Mouse (Mus musculus): Measurements from ENCODE around the gene Gja4. TPM values are rescaled to one million over a fixed set of nuclear protein-coding genes. Genes with fewer than 3 reads are reported as not detected.

The Gja4 gene
- 7.3 and 8.0 TPM in 2 replicates for polyA plus RNA-seq (2015; fragmentation: Nextera tagmentation; extraction: Ambion mirVana)

DNA sequence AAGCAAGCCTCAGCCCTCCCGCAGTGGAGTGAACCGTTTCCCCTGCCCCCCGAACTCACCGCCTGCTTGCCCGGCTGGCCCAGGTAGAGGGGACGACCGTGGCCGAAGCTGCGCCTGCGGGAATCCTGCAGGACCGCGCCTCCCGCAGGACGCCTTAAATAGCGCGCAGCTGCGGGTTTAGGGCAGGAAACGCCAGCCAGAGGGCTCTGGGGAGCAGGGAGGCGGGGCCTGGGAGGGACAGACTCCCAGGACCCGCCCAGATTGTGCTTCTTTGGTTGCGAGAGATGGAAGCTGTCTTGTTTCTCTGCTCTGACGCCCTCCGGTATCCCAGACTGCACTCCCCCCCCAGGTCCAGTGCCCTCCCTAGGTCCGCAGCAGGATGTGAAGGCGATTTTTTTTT lies at the start of gene Gja4:
TSS of gene Gja4 (minus strand) at position 179 of the 400 bp plus-strand sequence.
- Histone ChIP-seq H3K27ac (replicated peaks) (no peak within 1 kb of the TSS), H3K27me3 (ENCODE audit: control insufficient read depth, insufficient read depth, low read length) (no peaks in the 10 kb centered on the region), H3K9ac (ENCODE audit: low read length) (peak within 1 kb of the TSS; percentile 64), H3K9me3 (ENCODE audit: control insufficient read depth, low read length) (no peaks in the 10 kb centered on the region), H3K4me1 (replicated peaks; ENCODE audit: control insufficient read depth, insufficient read depth) (no peaks in the 10 kb centered on the region), H3K4me3 (ENCODE audit: low read depth, low read length) (peak within 1 kb of the TSS; percentile 47), H3K36me3 (ENCODE audit: control insufficient read depth, insufficient read depth, low read length) (no peaks in the 10 kb centered on the region), H3K4me2 (replicated peaks; ENCODE audit: low read depth) (peak within 1 kb of the TSS; percentile 77)
- WGBS, result under 1% methylated on average over 25 of the region's 25 CpGs
- ATAC-seq (ENCODE audit: low FRiP score, low TSS enrichment), result peak; percentile 70
- DNase-seq (ENCODE audit: low spot score), result peak; percentile 77
- no peak for TF ChIP-seq EP300 (optimal IDR thresholded peaks at IDR 0.05)
- peak; percentile 72 for TF ChIP-seq CTCF (IDR thresholded peaks at IDR 0.05; ENCODE audit: low read depth)

DNA sequence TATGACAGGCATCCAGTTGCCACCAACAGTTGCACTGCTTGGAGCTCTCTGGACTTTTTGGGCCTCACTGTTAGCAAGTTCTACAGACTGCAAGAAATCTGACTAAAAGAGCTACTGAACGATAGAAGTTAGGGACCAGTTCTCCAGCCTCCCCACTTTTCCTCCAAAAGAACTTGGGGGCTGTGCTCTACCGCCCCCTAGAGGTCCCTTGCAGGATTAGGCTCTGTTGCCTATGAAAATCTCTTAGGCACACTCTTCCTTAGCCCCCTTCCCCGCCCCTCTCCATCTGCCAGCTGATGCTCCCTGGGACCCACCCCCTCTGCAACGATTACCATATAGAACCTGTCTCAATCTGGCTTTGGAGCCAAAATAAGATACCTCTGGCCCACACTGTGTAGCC lies 49.5 kb upstream of the Gja4 start:
- Histone ChIP-seq H3K27ac (replicated peaks) (no peak overlapping the region), H3K4me1 (replicated peaks; ENCODE audit: control insufficient read depth, insufficient read depth) (no peaks in the 10 kb centered on the region), H3K36me3 (ENCODE audit: control insufficient read depth, insufficient read depth, low read length) (no peaks in the 10 kb centered on the region), H3K9ac (ENCODE audit: low read length) (no peak overlapping the region), H3K4me3 (ENCODE audit: low read depth, low read length) (no peak overlapping the region), H3K9me3 (ENCODE audit: control insufficient read depth, low read length) (no peaks in the 10 kb centered on the region), H3K4me2 (replicated peaks; ENCODE audit: low read depth) (no peak overlapping the region), H3K27me3 (ENCODE audit: control insufficient read depth, insufficient read depth, low read length) (no peaks in the 10 kb centered on the region)
- TF ChIP-seq CTCF (IDR thresholded peaks at IDR 0.05; ENCODE audit: low read depth), result peak; percentile 62
- no peak for TF ChIP-seq EP300 (optimal IDR thresholded peaks at IDR 0.05)
- DNase-seq (ENCODE audit: low spot score) (no peak), ATAC-seq (ENCODE audit: low FRiP score, low TSS enrichment) (no peak)
- 57% methylated on average over 4 of the region's 4 CpGs for WGBS

- Histone ChIP-seq H3K9me3 (ENCODE audit: control insufficient read depth, low read length) (no peaks in the 10 kb centered on the region), H3K9ac (ENCODE audit: low read length) (no peak overlapping the region), H3K4me3 (ENCODE audit: low read depth, low read length) (no peak overlapping the region), H3K36me3 (ENCODE audit: control insufficient read depth, insufficient read depth, low read length) (no peaks in the 10 kb centered on the region), H3K27me3 (ENCODE audit: control insufficient read depth, insufficient read depth, low read length) (no peaks in the 10 kb centered on the region), H3K4me1 (replicated peaks; ENCODE audit: control insufficient read depth, insufficient read depth) (no peaks in the 10 kb centered on the region), H3K27ac (replicated peaks) (no peak overlapping the region), H3K4me2 (replicated peaks; ENCODE audit: low read depth) (no peak overlapping the region)
- ATAC-seq (ENCODE audit: low FRiP score, low TSS enrichment), result no peak
- TF ChIP-seq CTCF (IDR thresholded peaks at IDR 0.05; ENCODE audit: low read depth) (no peak), EP300 (optimal IDR thresholded peaks at IDR 0.05) (no peak)
- DNase-seq (ENCODE audit: low spot score), result no peak
- WGBS, result 75% methylated on average over 3 of the region's 3 CpGs
Observed at GRCm38 (mm10) chr4:127362520-127362919, 48.7 kb upstream of the Gja4 start.

DNA sequence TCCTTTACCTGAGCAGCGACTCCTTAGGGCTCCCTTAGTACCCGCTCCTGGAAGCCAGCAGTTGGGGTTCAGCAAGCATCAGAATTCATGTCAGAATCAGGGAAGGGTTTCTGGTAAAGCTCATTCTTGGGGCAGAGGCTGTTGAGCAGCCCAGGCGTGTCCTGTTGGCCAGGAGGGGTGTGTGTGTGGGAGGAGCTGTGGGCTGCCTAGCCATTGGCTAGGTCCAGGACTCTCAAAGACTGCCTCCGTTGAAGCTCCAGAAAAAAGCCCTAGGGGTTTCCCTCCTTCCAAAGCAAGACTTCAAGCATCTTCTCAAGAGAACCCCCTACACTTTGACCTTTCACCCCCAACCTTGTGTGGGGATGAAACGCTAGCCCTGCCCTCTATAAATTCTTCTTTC lies 44.2 kb upstream of the Gja4 start, which contains the start of gene Gjb5:
TSS of gene Gjb5 (minus strand) at position 164 of the 400 bp plus-strand sequence.
- H3K9ac ChIP-seq (ENCODE audit: low read length), result no peak within 1 kb of the TSS

DNA sequence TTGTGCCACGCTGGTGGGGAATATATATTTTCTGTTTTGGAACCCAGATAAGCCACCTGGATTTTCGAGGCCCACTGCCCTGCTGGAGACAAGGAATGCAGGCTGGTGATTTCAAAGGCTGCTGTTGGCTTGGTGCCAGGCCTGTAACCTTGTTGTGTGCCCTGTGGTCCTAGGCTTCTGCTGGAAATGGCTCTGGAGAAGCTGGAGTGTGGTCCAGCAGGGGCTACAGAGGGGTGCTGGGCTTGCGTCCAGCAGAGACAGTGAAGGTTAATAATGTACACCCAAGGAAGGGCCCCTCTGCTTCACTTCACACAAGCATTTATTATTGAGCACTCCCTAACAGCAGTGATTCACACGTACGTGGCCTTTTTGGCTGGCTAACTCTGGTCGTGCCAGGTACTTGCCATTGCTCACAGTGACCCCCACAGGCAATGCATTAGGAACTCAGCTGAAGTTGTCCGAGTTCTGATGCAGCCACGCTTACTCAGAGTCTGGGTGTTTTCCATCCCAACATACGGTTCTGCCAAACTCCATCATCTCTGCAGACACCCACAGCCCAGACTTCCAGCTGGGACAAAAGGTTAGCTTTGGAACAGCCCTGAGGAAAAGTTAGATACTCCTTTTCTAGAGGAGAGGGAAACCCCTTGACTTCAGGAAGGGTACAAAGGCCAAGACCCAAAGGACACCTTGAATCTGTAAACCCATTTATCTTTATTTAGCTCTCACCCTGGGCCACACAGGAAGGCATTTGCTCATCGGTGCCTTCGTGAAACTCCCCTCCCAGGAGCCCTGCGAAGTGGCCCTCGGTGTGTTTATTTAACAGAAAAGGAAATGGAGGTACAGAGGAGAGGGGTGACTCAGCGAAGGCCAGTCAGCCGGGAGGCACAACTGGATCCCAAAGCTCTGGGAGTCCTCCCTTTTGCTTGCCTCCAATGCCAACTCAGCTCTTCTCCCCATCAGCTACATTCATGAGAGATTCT lies 41.0 kb upstream of the Gja4 start:
- Histone ChIP-seq H3K9ac (ENCODE audit: low read length) (no peak overlapping the region), H3K27ac (replicated peaks) (no peak overlapping the region), H3K4me1 (replicated peaks; ENCODE audit: control insufficient read depth, insufficient read depth) (no peaks in the 10 kb centered on the region), H3K27me3 (ENCODE audit: control insufficient read depth, insufficient read depth, low read length) (no peaks in the 10 kb centered on the region), H3K9me3 (ENCODE audit: control insufficient read depth, low read length) (no peaks in the 10 kb centered on the region), H3K4me2 (replicated peaks; ENCODE audit: low read depth) (no peak overlapping the region), H3K4me3 (ENCODE audit: low read depth, low read length) (no peak overlapping the region), H3K36me3 (ENCODE audit: control insufficient read depth, insufficient read depth, low read length) (no peaks in the 10 kb centered on the region)
- WGBS, result 34% methylated on average over 15 of the region's 15 CpGs
- no peak for TF ChIP-seq EP300 (optimal IDR thresholded peaks at IDR 0.05)
- no peak for DNase-seq (ENCODE audit: low spot score)
- ATAC-seq (ENCODE audit: low FRiP score, low TSS enrichment), result peak; percentile 49

More for the DNA sequence above, 44.2 kb upstream of the Gja4 start, which contains the start of gene Gjb5:
- Histone ChIP-seq H3K27ac (replicated peaks) (no peak within 1 kb of the TSS), H3K27me3 (ENCODE audit: control insufficient read depth, insufficient read depth, low read length) (no peaks in the 10 kb centered on the region), H3K9me3 (ENCODE audit: control insufficient read depth, low read length) (no peaks in the 10 kb centered on the region), H3K4me3 (ENCODE audit: low read depth, low read length) (no peak within 1 kb of the TSS), H3K4me2 (replicated peaks; ENCODE audit: low read depth) (no peak within 1 kb of the TSS; the same call in 1 of the 2 replicates), H3K4me1 (replicated peaks; ENCODE audit: control insufficient read depth, insufficient read depth) (no peaks in the 10 kb centered on the region), H3K36me3 (ENCODE audit: control insufficient read depth, insufficient read depth, low read length) (no peaks in the 10 kb centered on the region)
- no peak for TF ChIP-seq CTCF (IDR thresholded peaks at IDR 0.05; ENCODE audit: low read depth)
- TF ChIP-seq EP300 (optimal IDR thresholded peaks at IDR 0.05), result no peak
- ATAC-seq (ENCODE audit: low FRiP score, low TSS enrichment) (peak; percentile 50; the same call in 1 of the 2 replicates), DNase-seq (ENCODE audit: low spot score) (no peak)
- WGBS, result 17% methylated on average over 5 of the region's 5 CpGs
